Mouse (Mus musculus): ENCODE measurements around the gene Slc16a10.
"Not testable (repeated sequence)": the region's sequence is repeated elsewhere in the genome, so short reads cannot be mapped to it uniquely, and the experiment has no call there.

The Slc16a10 gene

DNA sequence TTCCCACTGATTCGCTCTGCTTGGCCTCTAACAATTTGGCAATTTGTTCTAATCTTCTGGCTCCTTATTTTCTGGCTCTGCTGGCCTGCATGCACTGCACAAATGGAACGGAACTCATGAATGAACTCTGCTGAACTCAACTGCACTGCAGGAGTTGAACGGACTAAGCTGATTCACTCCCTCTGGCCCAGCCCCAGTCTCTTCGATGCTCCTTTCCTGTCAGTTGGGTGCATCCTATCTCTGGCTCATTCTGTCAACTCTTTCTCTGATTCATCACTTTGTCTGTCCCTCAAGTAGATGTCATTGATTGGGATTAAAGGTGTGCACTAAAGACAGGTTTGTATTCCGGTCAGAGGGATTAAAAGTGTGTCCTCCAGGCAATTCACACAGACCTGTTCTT is 115.5 kb downstream of the Slc16a10 start:
- no peak for DNase-seq (ENCODE audit: low spot score in 2 of 2)

DNA sequence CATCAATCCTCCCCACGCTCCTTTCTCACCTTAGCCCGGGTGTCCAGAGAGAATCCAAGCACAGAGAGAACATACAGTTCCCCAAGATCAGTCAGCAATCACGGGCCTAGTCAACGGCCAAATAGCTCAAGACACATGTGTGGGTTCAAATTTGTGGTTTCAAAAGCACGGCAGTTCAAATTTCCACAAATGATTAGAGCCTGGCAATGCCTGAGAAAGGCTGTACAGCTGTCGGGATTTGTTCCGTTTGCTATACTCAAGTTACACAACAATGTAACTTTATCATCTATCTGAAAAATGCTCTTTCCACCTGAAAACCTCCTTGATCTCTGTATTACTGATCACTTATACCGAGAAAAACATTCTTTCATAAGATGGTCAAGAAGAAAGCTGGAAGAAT is 116.5 kb downstream of the Slc16a10 start:
- no peak for DNase-seq (ENCODE audit: low spot score in 2 of 2)

DNA sequence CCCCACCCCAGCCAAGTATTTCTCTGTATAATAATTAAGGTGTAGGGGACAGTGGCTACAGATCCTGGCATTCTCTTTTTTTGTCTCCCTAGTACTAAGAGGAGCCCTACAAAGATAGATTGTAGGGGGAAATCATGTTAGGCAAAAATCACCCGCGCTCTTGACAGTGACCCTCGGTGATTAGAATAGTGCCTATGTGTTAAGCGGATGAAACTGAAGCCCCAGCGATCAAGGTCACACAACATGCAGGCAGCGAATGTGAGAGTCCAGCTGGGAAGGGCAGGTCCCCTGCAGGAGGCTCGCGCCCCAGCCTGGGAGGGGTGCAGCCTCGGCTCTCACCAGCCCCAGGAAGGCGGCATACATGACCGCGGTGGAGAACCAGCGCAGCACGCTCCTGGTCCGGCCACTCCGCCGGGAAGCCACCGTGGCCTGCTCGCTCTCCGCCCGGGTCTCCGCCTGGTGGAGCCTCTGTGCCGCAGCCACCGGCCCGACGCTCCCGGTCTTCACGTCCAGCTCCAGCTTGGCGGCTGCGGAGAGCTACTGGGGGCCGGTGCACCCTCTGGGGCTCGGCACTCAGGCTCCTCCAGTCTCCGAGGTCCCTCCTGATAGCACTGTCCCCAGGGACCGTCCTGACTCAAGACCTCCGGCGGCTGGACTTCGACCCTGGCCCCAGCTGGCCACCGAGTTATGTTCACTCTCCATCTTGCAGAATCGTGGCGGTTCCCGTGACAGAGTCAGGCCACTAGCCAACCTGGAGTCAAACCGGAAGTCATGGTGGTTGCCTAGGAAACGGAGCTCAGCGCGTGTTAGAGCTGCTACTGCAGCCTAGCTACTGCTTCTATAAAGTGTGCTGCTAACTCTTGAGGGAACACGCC is 117.3 kb downstream of the Slc16a10 start, which contains the start of gene Mfsd4b1:
Gene Mfsd4b1 (minus strand): TSS at position 715 of the 875 bp plus-strand sequence.
- DNase-seq (ENCODE audit: low spot score in 2 of 2), result peak; percentile 90 to 94

DNA sequence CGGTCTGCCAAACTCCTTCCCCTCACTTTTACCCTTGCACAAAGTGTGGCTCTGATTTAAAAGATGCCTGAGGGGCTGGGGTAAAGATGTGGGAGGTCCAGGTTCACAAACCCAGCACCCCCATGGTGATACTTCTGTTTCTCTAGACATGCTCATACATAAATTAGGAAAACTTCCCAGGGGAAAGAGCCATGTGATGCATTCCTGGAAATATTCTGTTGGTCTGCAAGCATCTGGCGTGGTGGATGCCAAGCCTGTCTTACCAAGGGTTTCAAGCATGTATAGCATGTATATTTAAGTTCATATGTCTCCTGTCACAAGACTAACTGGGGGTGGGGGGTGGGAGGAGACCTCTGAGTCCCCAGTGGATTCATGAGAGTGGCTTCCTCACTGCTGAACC is 121.7 kb downstream of the Slc16a10 start:
- DNase-seq (ENCODE audit: low spot score in 2 of 2), result no peak

DNA sequence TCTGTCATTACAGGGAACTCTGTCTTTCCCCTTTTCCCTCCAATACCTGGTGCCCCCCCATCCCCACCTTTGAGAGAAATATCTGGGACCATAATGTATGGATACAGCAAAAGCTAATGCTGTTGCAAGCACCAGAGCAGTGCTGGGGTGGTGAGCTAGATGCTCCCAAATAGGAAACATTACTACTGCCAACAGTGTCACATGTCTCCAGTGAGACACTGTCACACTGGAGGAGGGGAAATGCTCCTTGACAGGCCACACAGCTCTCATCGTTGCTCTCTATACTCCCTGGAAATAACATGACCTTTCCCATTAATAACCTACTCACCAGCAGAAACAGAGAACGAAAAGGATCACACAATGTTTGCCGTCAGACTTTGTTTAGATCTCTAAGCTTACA is 122.6 kb downstream of the Slc16a10 start:
- DNase-seq (ENCODE audit: low spot score in 2 of 2), result no peak

DNA sequence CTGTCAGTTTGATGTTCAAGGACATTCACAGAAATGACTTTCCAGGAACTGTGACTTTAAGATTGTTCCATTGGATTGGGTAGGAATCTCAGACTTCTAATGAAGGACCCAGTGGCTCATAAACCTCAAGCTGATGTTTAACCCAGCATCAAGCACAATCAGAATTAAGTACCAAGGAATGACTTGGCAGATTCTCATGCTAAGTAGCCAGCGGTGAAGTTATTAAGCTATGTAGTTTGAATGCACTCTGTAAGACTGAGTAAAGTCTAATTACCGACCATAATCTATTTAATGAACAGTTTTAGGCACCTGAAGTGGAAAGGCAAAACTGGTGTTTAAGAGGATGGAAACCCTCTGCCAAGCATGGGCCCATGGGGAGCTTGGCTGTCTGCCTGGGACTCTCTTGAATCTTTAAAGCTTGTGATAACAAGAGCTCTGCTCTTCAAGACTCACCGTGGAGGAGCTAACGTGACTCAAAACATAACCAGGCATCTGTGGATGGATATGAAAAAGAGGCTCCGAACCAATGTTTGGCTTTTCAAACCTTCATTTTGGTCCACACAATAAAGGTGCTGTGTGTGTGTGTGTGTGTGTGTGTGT is 123.7 kb downstream of the Slc16a10 start:
- no peak for DNase-seq (ENCODE audit: low spot score in 2 of 2)

- DNase-seq (ENCODE audit: low spot score in 2 of 2), result no peak
Measured at GRCm38 (mm10) chr10:40009591-40009990, 132.5 kb downstream of the Slc16a10 start.

DNA sequence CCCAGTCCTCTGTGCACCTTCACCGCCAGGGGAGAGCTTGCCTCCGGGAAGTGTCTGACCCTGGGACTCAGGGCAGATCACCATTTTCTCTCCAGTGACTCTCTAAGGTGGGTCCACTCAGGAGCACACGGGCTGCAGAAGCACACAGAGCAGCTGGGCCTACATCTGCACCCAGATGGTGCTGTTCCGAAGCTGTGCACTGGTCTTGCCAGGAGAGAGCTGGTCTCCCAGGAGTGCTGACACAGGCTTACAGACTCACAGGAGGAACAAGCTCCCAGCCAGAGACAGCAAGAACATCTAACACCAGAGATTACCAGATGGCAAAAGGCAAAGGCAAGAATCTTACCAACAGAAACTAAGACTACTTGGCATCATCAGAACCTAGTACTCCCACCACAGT is 133.2 kb downstream of the Slc16a10 start:
- DNase-seq (ENCODE audit: low spot score in 2 of 2), result not testable (repeated sequence)

GRCm38 (mm10) chr10:40007953-40008352 is 134.1 kb downstream of the Slc16a10 start:
- no peak for DNase-seq (ENCODE audit: low spot score in 2 of 2)

- DNase-seq (ENCODE audit: low spot score in 2 of 2), result no peak
Measured at GRCm38 (mm10) chr10:40006963-40007362, 135.1 kb downstream of the Slc16a10 start.

- no peak for DNase-seq (ENCODE audit: low spot score in 2 of 2)
Measured at GRCm38 (mm10) chr10:40000746-40001145, 141.3 kb downstream of the Slc16a10 start.

GRCm38 (mm10) chr10:39991155-39991554 is 150.9 kb downstream of the Slc16a10 start:
- DNase-seq (ENCODE audit: low spot score in 2 of 2), result no peak

GRCm38 (mm10) chr10:39986466-39986865 is 155.6 kb downstream of the Slc16a10 start, which contains the start of gene Mfsd4b5:
Mfsd4b5 (minus strand) TSS chr10:39986646.
- no peak for DNase-seq (ENCODE audit: low spot score in 2 of 2)

Measured in right cerebral cortex, adult 2 months (tissue).